Mouse (Mus musculus) olfactory bulb, adult 2 months (tissue): ENCODE measurements at regions not wholly inside any gene's neighbourhood (a gene's known extent, or its start where the extent isn't known, plus 50 kb on each side); places are given as distances from the start of the nearest gene placed in this dataset.

Experiments used
- CTCF ChIP-seq: fragments of 200-500 bp; IDR thresholded peaks from 2 replicates; pipeline ENCODE4 v1.5.1; 2012; ENCODE audit warnings: low read depth, mild to moderate bottlenecking, low read length, moderate library complexity; ENCODE audit not compliant: insufficient read depth
- POLR2A ChIP-seq: fragments of 200-500 bp; IDR thresholded peaks from 2 replicates; pipeline ENCODE4 v1.6.1; 2012; ENCODE audit warnings: mild to moderate bottlenecking, low read depth, low read length, moderate library complexity; ENCODE audit not compliant: insufficient read depth

DNA sequence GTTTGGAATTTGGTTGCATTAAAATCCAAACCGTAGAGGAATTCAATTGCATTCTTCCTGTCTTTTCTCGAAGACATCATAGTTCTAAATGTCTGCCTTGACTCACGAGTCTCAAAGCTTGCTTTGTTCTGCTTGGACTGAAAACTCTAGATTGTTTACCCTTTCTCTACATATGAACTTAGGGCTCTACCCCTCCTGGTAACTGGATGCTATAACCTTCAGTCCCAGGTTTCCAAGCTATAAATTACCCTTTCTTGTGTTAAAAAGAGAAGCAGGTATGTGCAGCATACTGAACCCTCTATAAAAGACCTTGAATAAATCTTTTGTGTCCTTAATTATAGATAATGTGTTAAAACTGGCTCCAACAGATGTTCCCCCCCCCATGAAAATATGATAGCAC lies 243.7 kb upstream of the Cxadr start:
- TF ChIP-seq CTCF (no peak), POLR2A (no peak)
